Mouse (Mus musculus): ENCODE data around the gene Mapk1ip1. TPM values are rescaled to one million over a fixed set of nuclear protein-coding genes. Genes with fewer than 3 reads are reported as not detected.
A peak's percentile ranks its signal among the peaks of the same experiment; 100 is the strongest.

Mapk1ip1 gene
- total RNA-seq (2012; rRNA removed) = 11.0 and 13.3 TPM in 2 replicates

GRCm38 (mm10) chr7:138845544-138846391 is at the start of gene Mapk1ip1, which contains the start of gene Ppp2r2d:
Mapk1ip1 (minus strand) TSS chr7:138846273.
Ppp2r2d (plus strand) TSS chr7:138846079.
- in situ Hi-C loops (cut with MboI; ENCODE audit: low sequenced_read_pairs in 2 of 2, unreplicated experiment in 2 of 2) = loop anchor here in 1 of 2 experiments (25.0 kb wide), 1 partner anchor 1358 kb away; no protein-coding TSS in a partner anchor
- peak; percentile 83 for DNase-seq (ENCODE audit: low read depth, low spot score)
- Histone ChIP-seq H3K9me3 (ENCODE audit: control insufficient read depth, insufficient read depth, low read depth, low read length) (no peaks in the 10 kb centered on the region), H3K27ac (ENCODE audit: insufficient read depth, low read depth, low read length, poor library complexity, severe bottlenecking) (peak within 1 kb of the TSS; percentile 91), H3K4me3 (ENCODE audit: insufficient read depth in 1 of 2, low read depth in 1 of 2, low read length in 2 of 2, poor library complexity in 1 of 2, severe bottlenecking in 1 of 2) (peak within 1 kb of the TSS; percentile 94 to 99), H3K9ac (ENCODE audit: insufficient read depth, low read depth, low read length, poor library complexity, severe bottlenecking) (peak within 1 kb of the TSS; percentile 99), H3K4me1 (ENCODE audit: control insufficient read depth in 2 of 2, insufficient read depth in 2 of 2, low read length in 2 of 2, poor library complexity in 1 of 2) (peaks cover 8 to 10% of the 10 kb centered on the region in 2 experiments; a peak in 3 of 4 replicates), H3K36me3 (ENCODE audit: control insufficient read depth, insufficient read depth, low read length, poor library complexity, severe bottlenecking) (peaks cover 8% of the 10 kb centered on the region)
- peak; percentile 76 for TF ChIP-seq HCFC1 (IDR thresholded peaks at IDR 0.05; ENCODE audit: borderline replicate concordance, insufficient read depth, low read length)
- no peak for TF ChIP-seq MAFK (IDR thresholded peaks at IDR 0.05; ENCODE audit: insufficient read depth, low read depth, low read length)

- in situ Hi-C loops (cut with MboI; ENCODE audit: low sequenced_read_pairs in 2 of 2, unreplicated experiment in 2 of 2) = no loop called here
- Histone ChIP-seq H3K36me3 (ENCODE audit: control insufficient read depth, insufficient read depth, low read length, poor library complexity, severe bottlenecking) (peaks cover 17% of the 10 kb centered on the region), H3K27ac (ENCODE audit: insufficient read depth, low read depth, low read length, poor library complexity, severe bottlenecking) (no peak overlapping the region), H3K9ac (ENCODE audit: insufficient read depth, low read depth, low read length, poor library complexity, severe bottlenecking) (no peak overlapping the region), H3K4me3 (ENCODE audit: insufficient read depth in 1 of 2, low read depth in 1 of 2, low read length in 2 of 2, poor library complexity in 1 of 2, severe bottlenecking in 1 of 2) (no peak overlapping the region), H3K9me3 (ENCODE audit: control insufficient read depth, insufficient read depth, low read depth, low read length) (no peaks in the 10 kb centered on the region), H3K4me1 (ENCODE audit: control insufficient read depth in 2 of 2, insufficient read depth in 2 of 2, low read length in 2 of 2, poor library complexity in 1 of 2) (no peaks in the 10 kb centered on the region)
- no peak for DNase-seq (ENCODE audit: low read depth, low spot score)
- TF ChIP-seq MAFK (IDR thresholded peaks at IDR 0.05; ENCODE audit: insufficient read depth, low read depth, low read length) (no peak), ZNF384 (IDR thresholded peaks at IDR 0.05; ENCODE audit: low read depth, low read length) (peak; percentile 68)
These were observed 39.6 kb upstream of the Mapk1ip1 start for GRCm38 (mm10) chr7:138885365-138886289.

- Histone ChIP-seq H3K9me3 (ENCODE audit: control insufficient read depth, insufficient read depth, low read depth, low read length) (no peaks in the 10 kb centered on the region), H3K4me3 (ENCODE audit: insufficient read depth in 1 of 2, low read depth in 1 of 2, low read length in 2 of 2, poor library complexity in 1 of 2, severe bottlenecking in 1 of 2) (no peak overlapping the region), H3K27ac (ENCODE audit: insufficient read depth, low read depth, low read length, poor library complexity, severe bottlenecking) (no peak overlapping the region), H3K9ac (ENCODE audit: insufficient read depth, low read depth, low read length, poor library complexity, severe bottlenecking) (no peak overlapping the region), H3K4me1 (ENCODE audit: control insufficient read depth in 2 of 2, insufficient read depth in 2 of 2, low read length in 2 of 2, poor library complexity in 1 of 2) (no peaks in the 10 kb centered on the region), H3K36me3 (ENCODE audit: control insufficient read depth, insufficient read depth, low read length, poor library complexity, severe bottlenecking) (peaks cover 31% of the 10 kb centered on the region)
- TF ChIP-seq ZNF384 (IDR thresholded peaks at IDR 0.05; ENCODE audit: low read depth, low read length) (no peak), HCFC1 (IDR thresholded peaks at IDR 0.05; ENCODE audit: borderline replicate concordance, insufficient read depth, low read length) (no peak)
- no peak for DNase-seq (ENCODE audit: low read depth, low spot score)
- in situ Hi-C loops (cut with MboI; ENCODE audit: low sequenced_read_pairs in 2 of 2, unreplicated experiment in 2 of 2) = no loop called here
These were observed 37.7 kb upstream of the Mapk1ip1 start for GRCm38 (mm10) chr7:138883724-138884123.

- Histone ChIP-seq H3K4me3 (ENCODE audit: insufficient read depth in 1 of 2, low read depth in 1 of 2, low read length in 2 of 2, poor library complexity in 1 of 2, severe bottlenecking in 1 of 2) (no peak overlapping the region), H3K27ac (ENCODE audit: insufficient read depth, low read depth, low read length, poor library complexity, severe bottlenecking) (no peak overlapping the region), H3K9me3 (ENCODE audit: control insufficient read depth, insufficient read depth, low read depth, low read length) (no peaks in the 10 kb centered on the region), H3K36me3 (ENCODE audit: control insufficient read depth, insufficient read depth, low read length, poor library complexity, severe bottlenecking) (peaks cover 76% of the 10 kb centered on the region), H3K9ac (ENCODE audit: insufficient read depth, low read depth, low read length, poor library complexity, severe bottlenecking) (no peak overlapping the region), H3K4me1 (ENCODE audit: control insufficient read depth in 2 of 2, insufficient read depth in 2 of 2, low read length in 2 of 2, poor library complexity in 1 of 2) (no peaks in the 10 kb centered on the region)
- TF ChIP-seq ZNF384 (IDR thresholded peaks at IDR 0.05; ENCODE audit: low read depth, low read length) (no peak), ZC3H11A (IDR thresholded peaks at IDR 0.05; ENCODE audit: borderline replicate concordance, low read depth, low read length) (no peak), HCFC1 (IDR thresholded peaks at IDR 0.05; ENCODE audit: borderline replicate concordance, insufficient read depth, low read length) (no peak), MAFK (IDR thresholded peaks at IDR 0.05; ENCODE audit: insufficient read depth, low read depth, low read length) (no peak), CHD2 (IDR thresholded peaks at IDR 0.05; ENCODE audit: low read depth, low read length) (no peak)
- in situ Hi-C loops (cut with MboI; ENCODE audit: low sequenced_read_pairs in 2 of 2, unreplicated experiment in 2 of 2) = no loop called here
- DNase-seq (ENCODE audit: low read depth, low spot score) = no peak
These were observed 29.0 kb upstream of the Mapk1ip1 start for GRCm38 (mm10) chr7:138875031-138875430.
